ENCODE assay signal across 18 mouse cellular contexts in genomic region chr4:59312945-59313344, GRCm38 (mm10).
A peak's percentile ranks its signal among the peaks of the same experiment; 100 is the strongest.
DNase-seq lines count a peak whose midpoint lies in the region; ATAC-seq and TF ChIP-seq lines count a peak whose summit lies in the region.
"Had no signal": no experiment of that assay in that cellular context is flagged by ENCODE, and none has a peak within 500 bp of the region (broad histone marks: within the 10 kb centered on the region; RNA-seq: fewer than 3 reads in every experiment).

No protein-coding gene starts in this region.

- H3K9me3 ChIP-seq in heart, embryonic 10.5 days: no peaks in the 10 kb centered on the region
- H3K9me3 ChIP-seq in lung, postnatal 0 days (ENCODE audit: low read length): no peaks in the 10 kb centered on the region
- no peaks in the 10 kb centered on the region for H3K9me3 ChIP-seq in liver, postnatal 0 days (ENCODE audit: low read length)
- H3K9me3 ChIP-seq: embryonic facial prominence, embryonic 12.5 days; forebrain, embryonic 10.5 days; hindbrain, embryonic 12.5 days; midbrain, embryonic 13.5 days had no signal

- H3K27ac ChIP-seq in heart, embryonic 10.5 days: no peak overlapping the region
- no peak overlapping the region for H3K27ac ChIP-seq in lung, postnatal 0 days (ENCODE audit: low read length)
- no peak overlapping the region for H3K27ac ChIP-seq in liver, postnatal 0 days (ENCODE audit: low read depth)
- H3K27ac ChIP-seq: embryonic facial prominence, embryonic 12.5 days; forebrain, embryonic 10.5 days; hindbrain, embryonic 12.5 days; layer of hippocampus, adult 2 months; midbrain, embryonic 13.5 days had no signal

- H3K9ac ChIP-seq in lung, postnatal 0 days (replicated peaks; ENCODE audit: low read depth): no peak overlapping the region
- H3K9ac ChIP-seq in liver, postnatal 0 days (replicated peaks): no peak overlapping the region
- H3K9ac ChIP-seq: embryonic facial prominence, embryonic 12.5 days; hindbrain, embryonic 12.5 days; midbrain, embryonic 13.5 days had no signal

- H3K36me3 ChIP-seq in heart, embryonic 10.5 days: peaks cover 5% of the 10 kb centered on the region; the same call in 1 of the 2 replicates
- H3K36me3 ChIP-seq in lung, postnatal 0 days (ENCODE audit: insufficient read depth, low read length): no peaks in the 10 kb centered on the region
- peaks cover 12% of the 10 kb centered on the region for H3K36me3 ChIP-seq in liver, postnatal 0 days (replicated peaks; ENCODE audit: insufficient read depth, low read length)
- H3K36me3 ChIP-seq: embryonic facial prominence, embryonic 12.5 days; forebrain, embryonic 10.5 days; hindbrain, embryonic 12.5 days; midbrain, embryonic 13.5 days had no signal

- H3K27me3 ChIP-seq in heart, embryonic 10.5 days (ENCODE audit: insufficient read depth, poor library complexity, severe bottlenecking): no peaks in the 10 kb centered on the region
- H3K27me3 ChIP-seq in lung, postnatal 0 days (replicated peaks; ENCODE audit: insufficient read depth, low read length): no peaks in the 10 kb centered on the region
- no peaks in the 10 kb centered on the region for H3K27me3 ChIP-seq in liver, postnatal 0 days (ENCODE audit: insufficient read depth, low read length)
- H3K27me3 ChIP-seq: embryonic facial prominence, embryonic 12.5 days; hindbrain, embryonic 12.5 days; midbrain, embryonic 13.5 days had no signal

- TF ChIP-seq CTCF in lung, postnatal 0 days (IDR thresholded peaks at IDR 0.05): no peak
- no peak for TF ChIP-seq CTCF in lung, adult 2 months (IDR thresholded peaks at IDR 0.05; ENCODE audit: insufficient read depth, low read length)
- TF ChIP-seq CTCF in liver, postnatal 0 days (IDR thresholded peaks at IDR 0.05; ENCODE audit: low read depth): no peak

- TF ChIP-seq POLR2A in lung, adult 2 months (IDR thresholded peaks at IDR 0.05; ENCODE audit: borderline replicate concordance, extremely low read depth, low read depth, low read length): no peak

- WGBS in heart, embryonic 10.5 days: 64% methylated on average over 7 of the region's 7 CpGs
- 48% methylated on average over 7 of the region's 7 CpGs for WGBS in lung, postnatal 0 days
- WGBS in lung, adult 2 months: 43% methylated on average over 7 of the region's 7 CpGs
- WGBS in liver, postnatal 0 days (ENCODE audit: insufficient replicate concordance): 74% methylated on average over 7 of the region's 7 CpGs

- no peak for TF ChIP-seq EP300 in lung, postnatal 0 days (IDR thresholded peaks at IDR 0.05)
- no peak for TF ChIP-seq EP300 in liver, postnatal 0 days (IDR thresholded peaks at IDR 0.05; ENCODE audit: low read depth)

- H3K4me3 ChIP-seq in heart, embryonic 10.5 days: no peak overlapping the region
- H3K4me3 ChIP-seq in lung, postnatal 0 days (ENCODE audit: low read depth, low read length): no peak overlapping the region
- H3K4me3 ChIP-seq in lung, adult 2 months (replicated peaks; ENCODE audit: extremely low read depth, low read depth, low read length): no peak overlapping the region
- no peak overlapping the region for H3K4me3 ChIP-seq in liver, postnatal 0 days (ENCODE audit: low read depth, low read length)
- H3K4me3 ChIP-seq: embryonic facial prominence, embryonic 12.5 days; forebrain, embryonic 10.5 days; hindbrain, embryonic 12.5 days; layer of hippocampus, adult 2 months; midbrain, embryonic 13.5 days had no signal

- no peak for ATAC-seq in lung, postnatal 0 days
- no peak for ATAC-seq in CD4-positive, CD25-positive, alpha-beta regulatory T cell, adult 4 months
- ATAC-seq in liver, postnatal 0 days: no peak
- ATAC-seq: intestine, postnatal 0 days; midbrain, embryonic 13.5 days had no signal

- DNase-seq in heart, adult 11 months: peak; percentile 97
- DNase-seq in heart, embryonic 10.5 days (ENCODE audit: low spot score): no peak
- DNase-seq in lung, postnatal 0 days (ENCODE audit: low spot score): peak; percentile 43
- no peak for DNase-seq in lung, adult 2 months
- peak; percentile 64 for DNase-seq in gastrocnemius, postnatal 10 days
- DNase-seq in heart, postnatal 14 days: peak; percentile 60 to 65
- DNase-seq in liver, postnatal 0 days: no peak
- DNase-seq: cerebellum, adult 9-11 months; liver; right cerebral cortex, postnatal 4 days; thymus, postnatal 14 days had no signal

- no peak overlapping the region for H3K4me2 ChIP-seq in lung, postnatal 0 days (replicated peaks; ENCODE audit: low read depth, low read length)
- H3K4me2 ChIP-seq in liver, postnatal 0 days (ENCODE audit: low read depth, low read length): no peak overlapping the region
- H3K4me2 ChIP-seq: embryonic facial prominence, embryonic 12.5 days; hindbrain, embryonic 12.5 days; midbrain, embryonic 13.5 days had no signal

- intact Hi-C loops in heart, postnatal 14 days (cut with DNase I): no loop called here

- H3K4me1 ChIP-seq in heart, embryonic 10.5 days: peaks cover 16% of the 10 kb centered on the region
- no peaks in the 10 kb centered on the region for H3K4me1 ChIP-seq in lung, postnatal 0 days (ENCODE audit: insufficient read depth, low read depth, low read length)
- H3K4me1 ChIP-seq in lung, adult 2 months (ENCODE audit: control insufficient read depth, insufficient read depth, low read length): no peaks in the 10 kb centered on the region
- no peaks in the 10 kb centered on the region for H3K4me1 ChIP-seq in liver, postnatal 0 days (ENCODE audit: insufficient read depth)
- H3K4me1 ChIP-seq: midbrain, embryonic 13.5 days had no signal

Comparison
In these comparisons a context has a peak if more than half of its experiments do, and no peak if none do; other contexts are left out.
1. DNase-seq: peak in heart, adult 11 months (single experiment), lung, postnatal 0 days (single experiment), gastrocnemius, postnatal 10 days (single experiment) and heart, postnatal 14 days (2 of 2); none in heart, embryonic 10.5 days (single experiment), lung, adult 2 months (single experiment) and liver, postnatal 0 days (single experiment).